Mouse (Mus musculus) CD4-positive helper T cell, adult 2 months (primary cell): ENCODE results near the gene Dnajb6.
A peak's percentile ranks its signal among the peaks of the same experiment; 100 is the strongest.
"Not testable (repeated sequence)": the region's sequence is repeated elsewhere in the genome, so short reads cannot be mapped to it uniquely, and the experiment has no call there.

Experiments
- DNase-seq: peaks from one replicate; pipeline ENCODE4 v3.0.0-alpha.2; 2012; ENCODE audit warnings: low read depth, missing footprints, low spot score

The Dnajb6 gene

GRCm38 (mm10) chr5:29759318-29759717 is 23.8 kb downstream of the Dnajb6 start:
- DNase-seq = no peak

GRCm38 (mm10) chr5:29770935-29771334 is 35.4 kb downstream of the Dnajb6 start:
- DNase-seq = no peak

- DNase-seq = no peak
Measured at GRCm38 (mm10) chr5:29772038-29772437, 36.5 kb downstream of the Dnajb6 start.

- DNase-seq = no peak
Measured at GRCm38 (mm10) chr5:29772651-29773330, 37.3 kb downstream of the Dnajb6 start.

- no peak for DNase-seq
Measured at GRCm38 (mm10) chr5:29773460-29774150, 38.1 kb downstream of the Dnajb6 start.

GRCm38 (mm10) chr5:29775437-29775836 is 39.9 kb downstream of the Dnajb6 start:
- DNase-seq = no peak

GRCm38 (mm10) chr5:29778029-29778428 is 42.5 kb downstream of the Dnajb6 start:
- no peak for DNase-seq

GRCm38 (mm10) chr5:29779733-29780132 is 44.2 kb downstream of the Dnajb6 start:
- not testable (repeated sequence) for DNase-seq

GRCm38 (mm10) chr5:29782261-29782660 is 46.8 kb downstream of the Dnajb6 start:
- no peak for DNase-seq

- DNase-seq = not testable (repeated sequence)
Measured at GRCm38 (mm10) chr5:29784906-29785305, 49.4 kb downstream of the Dnajb6 start.

GRCm38 (mm10) chr5:29785953-29786352 is 50.5 kb downstream of the Dnajb6 start:
- DNase-seq = not testable (repeated sequence)

- not testable (repeated sequence) for DNase-seq
Measured at GRCm38 (mm10) chr5:29794933-29795332, 59.4 kb downstream of the Dnajb6 start.

GRCm38 (mm10) chr5:29808940-29809339 is 73.5 kb downstream of the Dnajb6 start:
- DNase-seq = no peak

GRCm38 (mm10) chr5:29811377-29811921 is 76.0 kb downstream of the Dnajb6 start:
- DNase-seq = not testable (repeated sequence)

- DNase-seq = no peak
Measured at GRCm38 (mm10) chr5:29816523-29817242, 81.2 kb downstream of the Dnajb6 start.

GRCm38 (mm10) chr5:29817400-29817799 is 81.9 kb downstream of the Dnajb6 start:
- DNase-seq = no peak

- DNase-seq = no peak
Measured at GRCm38 (mm10) chr5:29818287-29818686, 82.8 kb downstream of the Dnajb6 start.

GRCm38 (mm10) chr5:29824796-29825195 is 89.3 kb downstream of the Dnajb6 start:
- peak; percentile 46 for DNase-seq

- DNase-seq = no peak
Measured at GRCm38 (mm10) chr5:29826780-29827179, 91.3 kb downstream of the Dnajb6 start.

GRCm38 (mm10) chr5:29842444-29843166 is 107.1 kb downstream of the Dnajb6 start:
- DNase-seq = peak; percentile 7

- DNase-seq = no peak
Measured at GRCm38 (mm10) chr5:29845038-29845437, 109.5 kb downstream of the Dnajb6 start.
